Mouse (Mus musculus) layer of hippocampus, adult 8-10 months (tissue): ENCODE measurements at regions not wholly inside any gene's neighbourhood (a gene's known extent, or its start where the extent isn't known, plus 50 kb on each side); places are given as distances from the start of the nearest gene placed in this dataset.

Experiments
- DNase-seq, 2 experiments: peaks; one replicate each; pipeline ENCODE4 v3.0.0; 2022; ENCODE audit warnings: low spot score in 2 of 2

DNA sequence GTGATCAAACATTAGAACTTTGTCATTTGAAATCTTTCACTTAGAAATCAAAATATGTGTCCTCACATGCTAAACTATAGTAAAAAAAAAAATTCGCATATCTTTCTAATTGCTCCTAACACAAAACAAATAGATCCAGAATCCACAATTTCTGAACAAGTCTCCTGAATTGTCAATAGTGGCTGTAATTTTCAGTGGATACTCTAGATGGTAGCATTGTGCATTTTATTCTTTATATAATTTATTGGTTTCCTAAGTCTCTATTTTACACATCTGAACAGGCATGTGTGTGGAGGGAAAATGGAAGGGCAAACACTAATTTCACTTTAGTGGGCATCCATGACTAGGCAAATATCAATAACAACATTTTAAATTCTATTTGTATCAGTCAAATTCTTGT lies 63.7 kb upstream of the Tnmd start:
- no peak for DNase-seq

DNA sequence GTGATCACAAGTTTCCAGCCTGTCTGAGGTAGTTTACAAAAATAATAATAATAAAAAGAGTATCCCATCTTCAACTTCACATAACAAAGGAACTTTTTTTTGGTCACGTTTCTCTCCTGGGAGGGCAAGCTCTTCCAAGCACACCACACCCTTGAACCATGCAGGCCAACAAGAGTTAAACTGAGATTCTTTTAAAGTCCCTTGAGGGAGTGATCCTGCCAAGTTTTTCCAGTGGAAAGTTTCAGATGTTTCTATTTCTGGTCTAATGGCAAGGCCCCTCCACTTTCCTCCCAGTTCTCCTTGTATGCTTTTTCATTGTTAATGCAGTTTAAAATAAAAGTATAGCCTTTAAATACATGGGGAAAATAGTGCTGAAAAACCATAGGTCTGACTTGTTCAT lies 65.2 kb upstream of the Pcdh19 start:
- no peak for DNase-seq

- peak; percentile 3 to 11 for DNase-seq
Measured at GRCm38 (mm10) chrX:133752232-133752631, 63.4 kb upstream of the Pcdh19 start.

GRCm38 (mm10) chrX:133743446-133743845 lies 54.7 kb upstream of the Pcdh19 start:
- DNase-seq = no peak

- DNase-seq = no peak
Measured at GRCm38 (mm10) chrX:133738980-133739632, 50.3 kb upstream of the Pcdh19 start.
